Mouse (Mus musculus) stomach, postnatal 0 days (tissue): ENCODE measurements at regions not wholly inside any gene's neighbourhood (a gene's known extent, or its start where the extent isn't known, plus 50 kb on each side); places are given as distances from the start of the nearest gene placed in this dataset.

ENCODE experiments used
- ATAC-seq: fragments of 200-750 bp; cut with Nextera tagmentation; 2 replicates; pipeline ENCODE4 v1.8.0; 2017; ENCODE audit not compliant: low FRiP score, low TSS enrichment
- DNase-seq: peaks from one replicate; pipeline ENCODE4 v3.0.0-alpha.2; 2016; ENCODE audit warnings: low spot score
- H3K27ac ChIP-seq: fragments of 300-500 bp; sonication (generic); replicated peaks from 2 replicates; pipeline ENCODE4 v1.5.1; 2014; ENCODE audit warnings: mild to moderate bottlenecking, control low read depth
- H3K27me3 ChIP-seq: fragments of 300-500 bp; sonication (generic); 2 replicates; pipeline ENCODE4 v1.6.1; 2014; ENCODE audit warnings: low read length; ENCODE audit not compliant: control insufficient read depth, insufficient read depth
- H3K36me3 ChIP-seq: fragments of 300-500 bp; sonication (generic); 2 replicates; pipeline ENCODE4 v1.6.1; 2014; ENCODE audit warnings: low read length, mixed read lengths; ENCODE audit not compliant: control insufficient read depth, insufficient read depth
- H3K4me1 ChIP-seq: fragments of 300-500 bp; sonication (generic); replicated peaks from 2 replicates; pipeline ENCODE4 v1.6.1; 2014; ENCODE audit warnings: antibody characterized with exemption; ENCODE audit not compliant: control insufficient read depth, insufficient read depth
- H3K4me2 ChIP-seq: fragments of 300-500 bp; sonication (generic); replicated peaks from 2 replicates; pipeline ENCODE4 v1.6.1; 2014; ENCODE audit warnings: low read depth, mild to moderate bottlenecking, control low read depth, moderate library complexity
- H3K4me3 ChIP-seq: fragments of 300-500 bp; sonication (generic); 2 replicates; pipeline ENCODE4 v1.5.1; 2014; ENCODE audit warnings: low read depth, low read length, control low read depth
- H3K9ac ChIP-seq: fragments of 300-500 bp; sonication (generic); 2 replicates; pipeline ENCODE4 v1.6.1; 2014; ENCODE audit warnings: mild to moderate bottlenecking, low read length, control low read depth, mixed read lengths
- H3K9me3 ChIP-seq: fragments of 300-500 bp; sonication (generic); 2 replicates; pipeline ENCODE4 v1.6.1; 2016; ENCODE audit warnings: low read length; ENCODE audit not compliant: control insufficient read depth
- CTCF ChIP-seq: IDR thresholded peaks from 2 replicates; pipeline ENCODE4 v1.5.1; 2016; ENCODE audit warnings: antibody characterized with exemption, low read depth, mild to moderate bottlenecking, moderate library complexity
- EP300 ChIP-seq: optimal IDR thresholded peaks from 2 replicates; pipeline ENCODE3; 2016; ENCODE audit warnings: antibody characterized with exemption
- WGBS: fragments of 180-500 bp; shearing (Covaris S2); extraction: QIAGEN DNeasy Blood & Tissue Kit; methylation state at CpG from one replicate; pipeline ENCODE4 v1.1.7; 2014; 5-methylcytosine and 5-hydroxymethylcytosine counted together

DNA sequence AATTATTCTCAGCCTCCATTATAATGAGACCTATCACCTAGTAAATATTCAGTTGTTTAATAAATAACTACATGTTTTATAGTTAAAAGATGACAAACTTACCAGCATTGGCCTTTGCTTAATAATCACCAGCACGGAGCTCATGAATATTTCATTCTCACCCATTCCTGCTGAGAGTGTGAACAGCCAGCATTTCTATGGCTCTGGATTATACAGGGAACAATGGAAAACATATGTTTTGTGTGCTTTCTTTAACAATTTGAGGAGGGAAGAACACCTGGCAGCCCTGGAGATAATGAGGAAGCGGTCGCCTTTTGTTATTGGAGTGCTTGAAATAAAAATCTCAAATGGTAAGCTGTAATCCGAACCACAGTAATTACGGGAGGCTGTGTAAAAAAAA is 528.4 kb downstream of the Cbln4 start:
- DNase-seq, result no peak
- WGBS, result 83% methylated on average over 5 of the region's 5 CpGs

DNA sequence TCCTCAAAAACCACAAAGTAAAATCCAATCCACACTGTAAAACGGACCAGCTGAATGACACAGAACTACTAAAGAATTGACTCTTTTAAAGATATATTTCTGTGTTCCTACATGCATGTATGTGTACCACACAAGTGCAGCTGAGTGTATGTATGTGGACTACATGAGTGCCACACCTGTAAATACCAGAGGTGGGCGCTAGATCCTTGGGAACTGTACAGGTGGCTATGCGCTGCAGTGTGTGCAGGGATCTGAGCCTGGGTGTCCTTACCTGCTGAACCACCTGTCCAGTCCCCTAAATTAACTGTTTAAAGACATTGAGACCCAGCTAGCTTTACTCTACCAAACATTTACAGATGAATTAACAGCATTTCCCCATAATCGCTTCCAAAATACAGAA is 546.6 kb downstream of the Cbln4 start:
- Histone ChIP-seq H3K4me3 (no peak overlapping the region), H3K9me3 (no peaks in the 10 kb centered on the region), H3K36me3 (no peaks in the 10 kb centered on the region), H3K4me2 (no peak overlapping the region), H3K27ac (no peak overlapping the region), H3K27me3 (no peaks in the 10 kb centered on the region), H3K9ac (no peak overlapping the region), H3K4me1 (no peaks in the 10 kb centered on the region)
- ATAC-seq (no peak), DNase-seq (no peak)
- 70% methylated on average over 4 of the region's 4 CpGs for WGBS
- TF ChIP-seq EP300, result no peak
- peak; percentile 26; the same call in 1 of the 2 replicates for TF ChIP-seq CTCF

More for the DNA sequence above, 528.4 kb downstream of the Cbln4 start:
- Histone ChIP-seq H3K9me3 (no peaks in the 10 kb centered on the region), H3K27me3 (no peaks in the 10 kb centered on the region), H3K36me3 (no peaks in the 10 kb centered on the region), H3K4me3 (no peak overlapping the region), H3K4me2 (no peak overlapping the region), H3K27ac (no peak overlapping the region), H3K9ac (no peak overlapping the region), H3K4me1 (no peaks in the 10 kb centered on the region)
- TF ChIP-seq EP300, result no peak
- TF ChIP-seq CTCF, result no peak
- ATAC-seq, result no peak

DNA sequence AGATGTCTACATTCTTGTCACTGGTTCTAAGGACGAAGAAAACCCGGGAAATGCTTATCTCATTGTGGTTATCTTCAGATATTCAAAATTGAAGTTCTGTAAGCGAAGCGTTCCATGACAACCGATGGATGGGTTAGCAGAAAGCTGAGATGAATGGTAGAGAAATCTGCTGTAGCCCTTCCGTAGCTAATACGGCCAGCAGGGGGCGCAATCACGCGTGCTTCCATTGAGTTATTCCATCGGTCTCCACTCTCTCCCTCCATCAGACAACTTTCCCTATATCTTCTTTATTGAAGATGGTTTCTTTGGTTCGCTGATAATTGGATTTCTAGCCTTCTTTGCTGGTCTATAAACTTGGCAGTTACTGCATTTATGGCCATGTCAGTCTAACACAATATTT is 549.5 kb downstream of the Cbln4 start:
- peak; percentile 18 for DNase-seq
- 35% methylated on average over 12 of the region's 12 CpGs for WGBS
- H3K27me3 ChIP-seq, result no peaks in the 10 kb centered on the region

DNA sequence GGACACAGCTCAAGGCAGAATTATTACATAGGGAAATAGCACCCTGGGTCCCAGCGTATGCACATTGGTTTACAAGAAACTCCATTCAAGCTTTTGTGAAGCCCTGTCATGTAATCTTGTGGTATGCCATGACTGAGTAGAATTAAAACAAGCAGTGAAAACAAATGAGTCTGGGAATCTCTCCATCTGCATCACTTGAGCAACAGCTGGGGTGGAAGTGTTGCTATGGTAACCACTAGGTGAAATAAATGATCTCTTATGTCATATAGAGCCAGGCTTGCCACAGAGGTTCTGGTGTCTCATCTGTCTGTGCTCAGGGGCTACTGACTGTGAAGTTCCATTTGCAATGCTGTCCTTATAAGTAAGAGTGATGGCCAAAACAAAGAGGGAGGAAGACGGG is 556.0 kb downstream of the Cbln4 start:
- ATAC-seq (no peak), DNase-seq (no peak)
- Histone ChIP-seq H3K9ac (no peak overlapping the region), H3K36me3 (no peaks in the 10 kb centered on the region), H3K4me2 (no peak overlapping the region), H3K9me3 (no peaks in the 10 kb centered on the region), H3K27ac (no peak overlapping the region), H3K27me3 (no peaks in the 10 kb centered on the region), H3K4me3 (no peak overlapping the region), H3K4me1 (no peaks in the 10 kb centered on the region)
- TF ChIP-seq CTCF (no peak), EP300 (no peak)
- WGBS, result 50% methylated on average over 2 of the region's 2 CpGs

More for the DNA sequence above, 549.5 kb downstream of the Cbln4 start:
- Histone ChIP-seq H3K9me3 (no peaks in the 10 kb centered on the region), H3K4me1 (no peaks in the 10 kb centered on the region), H3K4me3 (no peak overlapping the region), H3K9ac (no peak overlapping the region), H3K36me3 (no peaks in the 10 kb centered on the region), H3K4me2 (no peak overlapping the region), H3K27ac (no peak overlapping the region)
- TF ChIP-seq EP300 (no peak), CTCF (peak; percentile 70)
- no peak for ATAC-seq

- H3K27me3 ChIP-seq, result no peaks in the 10 kb centered on the region
- DNase-seq (no peak), ATAC-seq (no peak)
- 49% methylated on average over 9 of the region's 9 CpGs for WGBS
- H3K27ac ChIP-seq, result no peak overlapping the region
- H3K9me3 ChIP-seq, result no peaks in the 10 kb centered on the region
- TF ChIP-seq EP300 (no peak), CTCF (no peak)
- no peak overlapping the region for H3K9ac ChIP-seq
- no peak overlapping the region for H3K4me3 ChIP-seq
- H3K4me1 ChIP-seq, result no peaks in the 10 kb centered on the region
- H3K36me3 ChIP-seq, result no peaks in the 10 kb centered on the region
- H3K4me2 ChIP-seq, result no peak overlapping the region
Measured at GRCm38 (mm10) chr2:171453241-171453640, 590.0 kb downstream of the Cbln4 start.

GRCm38 (mm10) chr2:171406057-171406456 is 637.2 kb downstream of the Cbln4 start:
- Histone ChIP-seq H3K9ac (no peak overlapping the region), H3K36me3 (no peaks in the 10 kb centered on the region), H3K4me1 (no peaks in the 10 kb centered on the region), H3K27ac (no peak overlapping the region), H3K9me3 (no peaks in the 10 kb centered on the region), H3K4me3 (no peak overlapping the region), H3K27me3 (no peaks in the 10 kb centered on the region), H3K4me2 (no peak overlapping the region)
- ATAC-seq (no peak), DNase-seq (no peak)
- WGBS, result 64% methylated on average over 2 of the region's 2 CpGs
- no peak for TF ChIP-seq EP300
- no peak for TF ChIP-seq CTCF
